In the genomic region with DNA sequence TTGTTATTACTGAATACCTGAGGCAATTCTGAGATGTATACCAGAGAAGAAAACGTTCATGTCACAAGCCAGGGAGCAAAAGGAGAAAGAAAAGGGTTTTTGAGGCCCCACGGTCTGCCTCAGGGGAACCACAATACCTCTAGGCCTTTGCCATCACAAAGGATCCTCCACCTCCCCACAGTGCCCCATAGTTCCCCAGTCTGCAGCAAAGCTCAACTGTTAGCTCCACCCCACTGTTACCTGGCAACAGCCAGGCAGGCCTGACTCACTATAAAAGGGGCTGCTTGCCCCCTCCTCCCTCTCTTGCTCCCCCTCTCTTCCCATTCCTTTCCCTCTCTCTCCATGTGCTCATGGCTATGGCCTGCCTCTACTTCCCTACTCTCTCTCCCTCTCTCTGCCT, we compare ENCODE assay signal across 14 mouse cellular contexts.
A peak's percentile ranks its signal among the peaks of the same experiment; 100 is the strongest.
DNase-seq lines count a peak whose midpoint lies in the region; ATAC-seq and TF ChIP-seq lines count a peak whose summit lies in the region.
"Had no signal": no experiment of that assay in that cellular context is flagged by ENCODE, and none has a peak within 500 bp of the region (broad histone marks: within the 10 kb centered on the region; RNA-seq: fewer than 3 reads in every experiment).

No protein-coding gene starts in this region.

- no peak overlapping the region for H3K27ac ChIP-seq in forebrain, embryonic 11.5 days (ENCODE audit: low read depth, low read length)
- H3K27ac ChIP-seq in forebrain, postnatal 0 days (ENCODE audit: low read depth, low read length), result no peak overlapping the region
- H3K27ac ChIP-seq in midbrain, embryonic 13.5 days, result no peak overlapping the region
- H3K27ac ChIP-seq in midbrain, embryonic 15.5 days, result no peak overlapping the region
- H3K27ac ChIP-seq: hindbrain, embryonic 14.5 days had no signal

- no peak for TF ChIP-seq CTCF in forebrain, postnatal 0 days (IDR thresholded peaks at IDR 0.05; ENCODE audit: low read depth)

- 4% methylated on average over 2 of the region's 2 CpGs for WGBS in forebrain, embryonic 11.5 days
- 14% methylated on average over 2 of the region's 2 CpGs for WGBS in forebrain, postnatal 0 days
- WGBS in midbrain, embryonic 13.5 days, result 13% methylated on average over 2 of the region's 2 CpGs
- WGBS in midbrain, embryonic 15.5 days, result 3% methylated on average over 2 of the region's 2 CpGs

- no peak overlapping the region; the same call in 1 of the 2 replicates for H3K9ac ChIP-seq in forebrain, embryonic 11.5 days (ENCODE audit: low read length)
- no peak overlapping the region for H3K9ac ChIP-seq in forebrain, postnatal 0 days
- no peak overlapping the region for H3K9ac ChIP-seq in midbrain, embryonic 13.5 days (replicated peaks)
- no peak overlapping the region for H3K9ac ChIP-seq in midbrain, embryonic 15.5 days
- H3K9ac ChIP-seq: heart, embryonic 12.5 days; hindbrain, embryonic 14.5 days had no signal

- H3K36me3 ChIP-seq in forebrain, embryonic 11.5 days (ENCODE audit: control insufficient read depth, insufficient read depth, low read length), result no peaks in the 10 kb centered on the region
- H3K36me3 ChIP-seq in forebrain, postnatal 0 days (ENCODE audit: insufficient read depth), result no peaks in the 10 kb centered on the region
- no peaks in the 10 kb centered on the region for H3K36me3 ChIP-seq in midbrain, embryonic 13.5 days
- H3K36me3 ChIP-seq in midbrain, embryonic 15.5 days (replicated peaks), result no peaks in the 10 kb centered on the region
- H3K36me3 ChIP-seq: heart, embryonic 12.5 days had no signal

- no peak overlapping the region for H3K4me3 ChIP-seq in forebrain, embryonic 11.5 days (ENCODE audit: low read depth, low read length)
- no peak overlapping the region for H3K4me3 ChIP-seq in forebrain, postnatal 0 days (ENCODE audit: low read depth, low read length)
- H3K4me3 ChIP-seq in midbrain, embryonic 13.5 days (replicated peaks), result no peak overlapping the region
- H3K4me3 ChIP-seq in midbrain, embryonic 15.5 days, result no peak overlapping the region
- H3K4me3 ChIP-seq: heart, embryonic 12.5 days had no signal

- H3K4me1 ChIP-seq in forebrain, embryonic 11.5 days (replicated peaks; ENCODE audit: control insufficient read depth, insufficient read depth, low read length), result no peaks in the 10 kb centered on the region
- H3K4me1 ChIP-seq in forebrain, postnatal 0 days (ENCODE audit: insufficient read depth), result no peaks in the 10 kb centered on the region
- H3K4me1 ChIP-seq in midbrain, embryonic 13.5 days (replicated peaks), result 0 out of 2 replicates have a peak, but pooled peaks cover 3% of the 10 kb centered on the region
- H3K4me1 ChIP-seq in midbrain, embryonic 15.5 days, result 0 out of 2 replicates have a peak, but pooled peaks cover 3% of the 10 kb centered on the region
- H3K4me1 ChIP-seq: heart, embryonic 12.5 days had no signal

- H3K9me3 ChIP-seq in forebrain, embryonic 11.5 days (ENCODE audit: control insufficient read depth, low read length), result no peaks in the 10 kb centered on the region
- H3K9me3 ChIP-seq in forebrain, postnatal 0 days (ENCODE audit: low read length), result no peaks in the 10 kb centered on the region
- H3K9me3 ChIP-seq in midbrain, embryonic 13.5 days, result no peaks in the 10 kb centered on the region
- no peaks in the 10 kb centered on the region for H3K9me3 ChIP-seq in midbrain, embryonic 15.5 days

- peak; percentile 28; the same call in 1 of the 2 replicates for ATAC-seq in forebrain, embryonic 11.5 days (replicated peaks; ENCODE audit: low FRiP score)
- ATAC-seq in forebrain, postnatal 0 days, result no peak
- ATAC-seq in midbrain, embryonic 13.5 days, result peak; percentile 54
- ATAC-seq in midbrain, embryonic 15.5 days (replicated peaks), result no peak
- ATAC-seq: activated CD4-positive, CD25-positive, alpha-beta regulatory T cell, adult 4 months; intestine, embryonic 16.5 days had no signal

- no peak overlapping the region for H3K4me2 ChIP-seq in forebrain, embryonic 11.5 days (ENCODE audit: low read depth, low read length, severe bottlenecking)
- H3K4me2 ChIP-seq in forebrain, postnatal 0 days (ENCODE audit: low read depth), result no peak overlapping the region
- H3K4me2 ChIP-seq in midbrain, embryonic 13.5 days (replicated peaks), result no peak overlapping the region
- no peak overlapping the region for H3K4me2 ChIP-seq in midbrain, embryonic 15.5 days
- H3K4me2 ChIP-seq: heart, embryonic 12.5 days; hindbrain, embryonic 14.5 days had no signal

- no peak for DNase-seq in forebrain, embryonic 11.5 days (ENCODE audit: low spot score)
- no peak for DNase-seq in forebrain, postnatal 0 days
- peak; percentile 60 for DNase-seq in heart, adult 11 months
- DNase-seq in heart, postnatal 10 days, result no peak
- no peak for DNase-seq in urinary bladder, postnatal 10 days (ENCODE audit: low spot score)
- DNase-seq: cerebellum, adult 11-12 months; gastrocnemius, postnatal 14 days; heart, postnatal 36 days had no signal

- intact Hi-C loops in heart, postnatal 10 days (cut with DNase I), result loop anchor here (1.0 to 10.0 kb wide), 3 partner anchors 59 to 825 kb away; a partner anchor contains a TSS

- no peaks in the 10 kb centered on the region for H3K27me3 ChIP-seq in forebrain, embryonic 11.5 days (ENCODE audit: control insufficient read depth, insufficient read depth, low read length)
- no peaks in the 10 kb centered on the region for H3K27me3 ChIP-seq in forebrain, postnatal 0 days (ENCODE audit: insufficient read depth, low read length)
- H3K27me3 ChIP-seq in midbrain, embryonic 13.5 days, result no peaks in the 10 kb centered on the region
- H3K27me3 ChIP-seq in midbrain, embryonic 15.5 days (replicated peaks), result no peaks in the 10 kb centered on the region; the same call in 1 of the 2 replicates

Comparison
In these comparisons a context has a peak if more than half of its experiments do, and no peak if none do; other contexts are left out.
1. ATAC-seq: peak in forebrain, embryonic 11.5 days (single experiment) and midbrain, embryonic 13.5 days (single experiment); none in forebrain, postnatal 0 days (single experiment) and midbrain, embryonic 15.5 days (single experiment).